Comparison of ENCODE assay signal across 8 mouse cellular contexts in the genomic region with DNA sequence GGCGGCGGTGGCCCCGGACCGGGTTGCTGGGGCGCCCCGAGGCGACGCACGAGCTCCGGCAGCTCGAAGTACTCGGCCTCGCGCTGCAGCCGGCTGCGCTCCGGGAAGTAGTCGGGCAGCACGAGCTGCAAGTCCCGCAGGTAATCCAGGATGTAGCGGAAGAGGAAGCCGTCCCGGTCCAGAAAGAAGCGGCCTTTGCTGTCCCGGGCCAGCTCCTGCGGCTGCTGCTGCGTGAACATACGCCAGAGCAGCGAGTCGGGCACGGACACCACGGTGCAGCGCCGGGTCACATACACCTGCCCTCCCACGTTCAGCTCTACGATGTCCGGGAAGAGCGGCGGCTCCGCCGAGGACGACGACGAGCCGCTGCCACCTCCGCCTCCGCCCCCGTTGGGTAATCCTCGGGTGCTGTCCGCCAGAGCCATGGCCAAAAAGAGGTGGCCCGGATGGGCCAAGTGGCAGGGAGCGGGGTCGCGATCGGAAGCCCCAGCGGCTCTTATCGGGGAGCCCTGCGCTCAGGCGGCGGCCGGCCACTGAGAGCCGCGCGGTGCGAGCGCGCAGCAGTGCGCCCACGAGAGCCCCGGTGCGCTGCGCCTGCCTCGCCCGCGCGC. TPM values are rescaled to one million over a fixed set of nuclear protein-coding genes. Genes with fewer than 3 reads are reported as not detected.
DNase-seq lines count a peak whose midpoint lies in the region; ATAC-seq lines count a peak whose summit lies in the region.

No protein-coding gene starts in this region.

- no peaks in the 10 kb centered on the region for H3K9me3 ChIP-seq in neural tube, embryonic 12.5 days

- H3K9ac ChIP-seq in neural tube, embryonic 12.5 days: peak overlapping the region; percentile 76

- H3K4me2 ChIP-seq in neural tube, embryonic 12.5 days (replicated peaks): peak overlapping the region; percentile 97

- H3K36me3 ChIP-seq in neural tube, embryonic 12.5 days: no peaks in the 10 kb centered on the region

- peaks cover 13% of the 10 kb centered on the region for H3K4me1 ChIP-seq in neural tube, embryonic 12.5 days

- peak; percentile 23 for ATAC-seq in common myeloid progenitor, adult 5-6 weeks (replicated peaks; ENCODE audit: low read depth, poor library complexity, severe bottlenecking)
- peak; percentile 61 for ATAC-seq in neural tube, embryonic 12.5 days (ENCODE audit: low FRiP score, low read depth)

- H3K4me3 ChIP-seq in neural tube, embryonic 12.5 days: peak overlapping the region; percentile 71

- DNase-seq in urinary bladder, adult 2 months (ENCODE audit: low spot score): peak; percentile 73
- no peak for DNase-seq in urinary bladder, postnatal 10 days (ENCODE audit: low spot score)
- peak; percentile 63 to 67 for DNase-seq in gastrocnemius, postnatal 4 days (ENCODE audit: low spot score in 2 of 2)
- peak; percentile 52 for DNase-seq in kidney, adult 11 months
- peak; percentile 41 for DNase-seq in left cerebral cortex, postnatal 4 days
- DNase-seq in natural killer cell, adult 2 months (ENCODE audit: low spot score in 2 of 2): no peak

- peaks cover 9% of the 10 kb centered on the region; the same call in 1 of the 2 replicates for H3K27me3 ChIP-seq in neural tube, embryonic 12.5 days (replicated peaks)

- intact Hi-C loops in left cerebral cortex, postnatal 4 days (cut with DNase I): loop anchor here (2.0 to 5.0 kb wide), 4 partner anchors 175 to 1035 kb away; no protein-coding TSS in a partner anchor

- H3K27ac ChIP-seq in neural tube, embryonic 12.5 days: peak overlapping the region; percentile 2; the same call in 1 of the 2 replicates

- under 1% methylated on average over 76 of the region's 76 CpGs for WGBS in neural tube, embryonic 12.5 days

RNA-seq across cellular contexts. Expression of a gene that starts 0.3 kb away (rescaled TPM):
- 19.3 and 22.3 TPM in 2 replicates for polyA plus RNA-seq in urinary bladder, adult 2 months (2012; rRNA removed)
- 62.2 and 67.0 TPM in 2 replicates for total RNA-seq in common myeloid progenitor, adult 5-6 weeks (2017)
- total RNA-seq in gastrocnemius, postnatal 4 days (2021): 10 to 100 TPM; 67.3 to 69.7 TPM
- total RNA-seq in left cerebral cortex, postnatal 4 days (2021): 10 to 100 TPM; 82.4 to 86.7 TPM
- polyA plus RNA-seq in neural tube, embryonic 12.5 days (2016; fragmentation: Nextera tagmentation; extraction: Ambion mirVana): 10.6 and 13.0 TPM in 2 replicates

Comparison
In these comparisons a context has a peak if more than half of its experiments do, and no peak if none do; other contexts are left out.
1. DNase-seq: peak in urinary bladder, adult 2 months (single experiment), gastrocnemius, postnatal 4 days (2 of 2), kidney, adult 11 months (single experiment) and left cerebral cortex, postnatal 4 days (single experiment); none in urinary bladder, postnatal 10 days (single experiment) and natural killer cell, adult 2 months (0 of 2).